Mouse (Mus musculus) limb, embryonic 11.5 days (tissue): ENCODE measurements around the gene Lsamp. TPM values are rescaled to one million over a fixed set of nuclear protein-coding genes. Genes with fewer than 3 reads are reported as not detected.

ENCODE experiments used
- ATAC-seq: fragments of 200-750 bp; cut with Nextera tagmentation; 2 replicates; pipeline ENCODE4 v1.8.0; 2017; ENCODE audit warnings: low read depth; ENCODE audit not compliant: insufficient number of reproducible peaks, low FRiP score, low TSS enrichment
- DNase-seq: peaks from one replicate; pipeline ENCODE4 v3.0.0-alpha.2; 2015; ENCODE audit warnings: low spot score
- H3K27ac ChIP-seq: fragments of 300-500 bp; sonication (generic); replicated peaks from 2 replicates; pipeline ENCODE4 v1.5.1; 2014; ENCODE audit warnings: low read depth, mild to moderate bottlenecking, low read length
- H3K27me3 ChIP-seq: fragments of 300-500 bp; sonication (generic); 2 replicates; pipeline ENCODE4 v1.6.1; 2014; ENCODE audit warnings: mild to moderate bottlenecking, low read length, mixed read lengths; ENCODE audit not compliant: control insufficient read depth, insufficient read depth
- H3K36me3 ChIP-seq: fragments of 300-500 bp; sonication (generic); 2 replicates; pipeline ENCODE4 v1.6.1; 2014; ENCODE audit warnings: mild to moderate bottlenecking, low read length, moderate library complexity, mixed read lengths; ENCODE audit not compliant: control insufficient read depth, insufficient read depth
- H3K4me1 ChIP-seq: fragments of 300-500 bp; sonication (generic); 2 replicates; pipeline ENCODE4 v1.6.1; 2014; ENCODE audit warnings: low read length, mixed read lengths; ENCODE audit not compliant: control insufficient read depth, insufficient read depth
- H3K4me2 ChIP-seq: fragments of 300-500 bp; sonication (generic); 2 replicates; pipeline ENCODE4 v1.6.1; 2014; ENCODE audit warnings: low read depth, mild to moderate bottlenecking, moderate library complexity; ENCODE audit not compliant: severe bottlenecking
- H3K4me3 ChIP-seq: fragments of 300-500 bp; sonication (generic); 2 replicates; pipeline ENCODE4 v1.5.1; 2014; ENCODE audit warnings: low read depth, low read length
- H3K9ac ChIP-seq: fragments of 300-500 bp; sonication (generic); 2 replicates; pipeline ENCODE4 v1.6.1; 2014; ENCODE audit warnings: mild to moderate bottlenecking, low read length
- H3K9me3 ChIP-seq: fragments of 300-500 bp; sonication (generic); 2 replicates; pipeline ENCODE4 v1.6.1; 2016; ENCODE audit warnings: low read length; ENCODE audit not compliant: control insufficient read depth
- WGBS: fragments of 180-500 bp; shearing (Covaris S2); extraction: QIAGEN DNeasy Blood & Tissue Kit; methylation state at CpG from one replicate; pipeline ENCODE4 v1.1.7; 2014; 5-methylcytosine and 5-hydroxymethylcytosine counted together
- polyA plus RNA-seq: library from polyadenylated mRNA; unstranded; fragments of >200 nt; fragmentation: Nextera tagmentation; extraction: Ambion mirVana; gene quantifications from 2 replicates; pipeline ENCODE4 v1.2.1, GENCODE M21; 2014

Gene Lsamp
- polyA plus RNA-seq, 1 experiment from 2014 or later = 3.1 TPM

GRCm38 (mm10) chr16:41747874-41748273, 1763.7 kb downstream of the Lsamp start:
- Histone ChIP-seq H3K9ac (no peak overlapping the region), H3K4me1 (no peaks in the 10 kb centered on the region), H3K27me3 (no peaks in the 10 kb centered on the region), H3K4me2 (no peak overlapping the region), H3K36me3 (no peaks in the 10 kb centered on the region), H3K4me3 (no peak overlapping the region), H3K9me3 (no peaks in the 10 kb centered on the region), H3K27ac (no peak overlapping the region)
- WGBS = 90% methylated on average over 2 of the region's 2 CpGs
- ATAC-seq (no peak), DNase-seq (no peak)

GRCm38 (mm10) chr16:41748759-41749158, 1764.6 kb downstream of the Lsamp start:
- H3K9me3 ChIP-seq = no peaks in the 10 kb centered on the region
- no peak for ATAC-seq
- H3K27ac ChIP-seq = no peak overlapping the region
- no peak overlapping the region for H3K4me2 ChIP-seq
- 92% methylated on average over 2 of the region's 2 CpGs for WGBS
- DNase-seq = no peak
- no peaks in the 10 kb centered on the region for H3K36me3 ChIP-seq
- no peaks in the 10 kb centered on the region for H3K4me1 ChIP-seq
- H3K27me3 ChIP-seq = no peaks in the 10 kb centered on the region
- H3K9ac ChIP-seq = no peak overlapping the region
- no peak overlapping the region for H3K4me3 ChIP-seq

- no peaks in the 10 kb centered on the region for H3K27me3 ChIP-seq
- H3K4me2 ChIP-seq = no peak overlapping the region
- H3K9me3 ChIP-seq = no peaks in the 10 kb centered on the region
- WGBS = 90% methylated on average over 6 of the region's 6 CpGs
- H3K27ac ChIP-seq = no peak overlapping the region
- H3K4me1 ChIP-seq = no peaks in the 10 kb centered on the region
- ATAC-seq = no peak
- H3K36me3 ChIP-seq = no peaks in the 10 kb centered on the region
- no peak overlapping the region for H3K4me3 ChIP-seq
- DNase-seq = no peak
- H3K9ac ChIP-seq = no peak overlapping the region
Measured at GRCm38 (mm10) chr16:41764285-41764684, 1780.1 kb downstream of the Lsamp start.

- Histone ChIP-seq H3K27ac (no peak overlapping the region), H3K27me3 (no peaks in the 10 kb centered on the region), H3K36me3 (no peaks in the 10 kb centered on the region), H3K9me3 (no peaks in the 10 kb centered on the region), H3K4me2 (no peak overlapping the region), H3K4me1 (no peaks in the 10 kb centered on the region), H3K9ac (no peak overlapping the region), H3K4me3 (no peak overlapping the region)
- DNase-seq = no peak
- no peak for ATAC-seq
- 65% methylated on average over 4 of the region's 4 CpGs for WGBS
Measured at GRCm38 (mm10) chr16:41771427-41772125, 1787.4 kb downstream of the Lsamp start.

GRCm38 (mm10) chr16:41777586-41777985, 1793.4 kb downstream of the Lsamp start:
- ATAC-seq (no peak), DNase-seq (no peak)
- no peak overlapping the region for H3K4me2 ChIP-seq
- H3K4me3 ChIP-seq = no peak overlapping the region
- no peaks in the 10 kb centered on the region for H3K36me3 ChIP-seq
- no peak overlapping the region for H3K9ac ChIP-seq
- no peaks in the 10 kb centered on the region for H3K27me3 ChIP-seq
- no peak overlapping the region for H3K27ac ChIP-seq
- H3K9me3 ChIP-seq = no peaks in the 10 kb centered on the region
- H3K4me1 ChIP-seq = no peaks in the 10 kb centered on the region
- 65% methylated on average over 1 of the region's 1 CpGs for WGBS

- DNase-seq = no peak
- H3K9me3 ChIP-seq = no peaks in the 10 kb centered on the region
- ATAC-seq = no peak
- H3K4me1 ChIP-seq = no peaks in the 10 kb centered on the region
- H3K36me3 ChIP-seq = no peaks in the 10 kb centered on the region
- 85% methylated on average over 2 of the region's 2 CpGs for WGBS
- no peak overlapping the region for H3K4me2 ChIP-seq
- H3K27ac ChIP-seq = no peak overlapping the region
- H3K9ac ChIP-seq = no peak overlapping the region
- H3K4me3 ChIP-seq = no peak overlapping the region
- H3K27me3 ChIP-seq = no peaks in the 10 kb centered on the region
Measured at GRCm38 (mm10) chr16:41785600-41785999, 1801.4 kb downstream of the Lsamp start.

- DNase-seq (no peak), ATAC-seq (no peak)
- H3K36me3 ChIP-seq = no peaks in the 10 kb centered on the region
- no peak overlapping the region for H3K4me2 ChIP-seq
- H3K27ac ChIP-seq = no peak overlapping the region
- WGBS = 78% methylated on average over 3 of the region's 3 CpGs
- H3K4me1 ChIP-seq = no peaks in the 10 kb centered on the region
- H3K9ac ChIP-seq = no peak overlapping the region
- H3K9me3 ChIP-seq = no peaks in the 10 kb centered on the region
- H3K4me3 ChIP-seq = no peak overlapping the region
- H3K27me3 ChIP-seq = no peaks in the 10 kb centered on the region
Measured at GRCm38 (mm10) chr16:41786704-41787103, 1802.5 kb downstream of the Lsamp start.

- Histone ChIP-seq H3K36me3 (no peaks in the 10 kb centered on the region), H3K9me3 (no peaks in the 10 kb centered on the region), H3K9ac (no peak overlapping the region), H3K4me1 (no peaks in the 10 kb centered on the region), H3K4me3 (no peak overlapping the region), H3K4me2 (no peak overlapping the region), H3K27me3 (no peaks in the 10 kb centered on the region), H3K27ac (no peak overlapping the region)
- ATAC-seq = no peak
- 23% methylated on average over 1 of the region's 1 CpGs for WGBS
- peak; percentile 28 for DNase-seq
Measured at GRCm38 (mm10) chr16:41787146-41787545, 1803.0 kb downstream of the Lsamp start.

- Histone ChIP-seq H3K27ac (no peak overlapping the region), H3K36me3 (no peaks in the 10 kb centered on the region), H3K4me1 (no peaks in the 10 kb centered on the region), H3K27me3 (no peaks in the 10 kb centered on the region), H3K4me3 (no peak overlapping the region), H3K9me3 (no peaks in the 10 kb centered on the region), H3K9ac (no peak overlapping the region), H3K4me2 (no peak overlapping the region)
- DNase-seq = no peak
- no peak for ATAC-seq
- 96% methylated on average over 2 of the region's 2 CpGs for WGBS
Measured at GRCm38 (mm10) chr16:41790016-41790415, 1805.9 kb downstream of the Lsamp start.
